Mouse (Mus musculus) intestine, postnatal 0 days (tissue): ENCODE results near the gene Qpctl. TPM values are rescaled to one million over a fixed set of nuclear protein-coding genes. Genes with fewer than 3 reads are reported as not detected.
A peak's percentile ranks its signal among the peaks of the same experiment; 100 is the strongest.

ENCODE experiments used
- ATAC-seq: fragments of 200-750 bp; cut with Nextera tagmentation; 2 replicates; pipeline ENCODE4 v1.8.0; 2017; ENCODE audit warnings: mild to moderate bottlenecking, moderate TSS enrichment, moderate library complexity
- H3K27ac ChIP-seq: fragments of 300-500 bp; sonication (generic); 2 replicates; pipeline ENCODE4 v1.5.1; 2014; ENCODE audit warnings: mild to moderate bottlenecking, low read depth, low read length, moderate library complexity
- H3K27me3 ChIP-seq: fragments of 300-500 bp; sonication (generic); replicated peaks from 2 replicates; pipeline ENCODE4 v1.6.1; 2014; ENCODE audit warnings: low read length, mixed read lengths; ENCODE audit not compliant: control insufficient read depth, insufficient read depth
- H3K36me3 ChIP-seq: fragments of 300-500 bp; sonication (generic); 2 replicates; pipeline ENCODE4 v1.6.1; 2014; ENCODE audit warnings: mild to moderate bottlenecking, moderate library complexity; ENCODE audit not compliant: control insufficient read depth, insufficient read depth
- H3K4me1 ChIP-seq: fragments of 300-500 bp; sonication (generic); replicated peaks from 2 replicates; pipeline ENCODE4 v1.6.1; 2014; ENCODE audit warnings: antibody characterized with exemption, low read length, mixed read lengths; ENCODE audit not compliant: control insufficient read depth, insufficient read depth
- H3K4me2 ChIP-seq: fragments of 300-500 bp; sonication (generic); replicated peaks from 2 replicates; pipeline ENCODE4 v1.6.1; 2014; ENCODE audit warnings: low read depth, mild to moderate bottlenecking, moderate library complexity
- H3K4me3 ChIP-seq: fragments of 300-500 bp; sonication (generic); 2 replicates; pipeline ENCODE4 v1.5.1; 2014; ENCODE audit warnings: low read depth, low read length
- H3K9ac ChIP-seq: fragments of 300-500 bp; sonication (generic); 2 replicates; pipeline ENCODE4 v1.6.1; 2014; ENCODE audit warnings: mild to moderate bottlenecking, low read depth, low read length
- H3K9me3 ChIP-seq: fragments of 300-500 bp; sonication (generic); 2 replicates; pipeline ENCODE4 v1.6.1; 2016; ENCODE audit warnings: mixed run types; ENCODE audit not compliant: control insufficient read depth
- CTCF ChIP-seq: sonication (generic); IDR thresholded peaks from 2 replicates; pipeline ENCODE4 v1.5.1; 2016; ENCODE audit warnings: low read depth, mild to moderate bottlenecking, control low read depth, antibody characterized with exemption, moderate library complexity
- WGBS: fragments of 180-500 bp; shearing (Covaris S2); extraction: QIAGEN DNeasy Blood & Tissue Kit; methylation state at CpG from one replicate; pipeline ENCODE4 v1.1.7; 2014; 5-methylcytosine and 5-hydroxymethylcytosine counted together
- polyA plus RNA-seq: library from polyadenylated mRNA; unstranded; fragments of >200 nt; fragmentation: Nextera tagmentation; extraction: Ambion mirVana; gene quantifications from 2 replicates; pipeline ENCODE4 v1.2.1, GENCODE M21; 2015

The Qpctl gene
- polyA plus RNA-seq, 1 experiment from 2014 or later: 7.3 TPM

DNA sequence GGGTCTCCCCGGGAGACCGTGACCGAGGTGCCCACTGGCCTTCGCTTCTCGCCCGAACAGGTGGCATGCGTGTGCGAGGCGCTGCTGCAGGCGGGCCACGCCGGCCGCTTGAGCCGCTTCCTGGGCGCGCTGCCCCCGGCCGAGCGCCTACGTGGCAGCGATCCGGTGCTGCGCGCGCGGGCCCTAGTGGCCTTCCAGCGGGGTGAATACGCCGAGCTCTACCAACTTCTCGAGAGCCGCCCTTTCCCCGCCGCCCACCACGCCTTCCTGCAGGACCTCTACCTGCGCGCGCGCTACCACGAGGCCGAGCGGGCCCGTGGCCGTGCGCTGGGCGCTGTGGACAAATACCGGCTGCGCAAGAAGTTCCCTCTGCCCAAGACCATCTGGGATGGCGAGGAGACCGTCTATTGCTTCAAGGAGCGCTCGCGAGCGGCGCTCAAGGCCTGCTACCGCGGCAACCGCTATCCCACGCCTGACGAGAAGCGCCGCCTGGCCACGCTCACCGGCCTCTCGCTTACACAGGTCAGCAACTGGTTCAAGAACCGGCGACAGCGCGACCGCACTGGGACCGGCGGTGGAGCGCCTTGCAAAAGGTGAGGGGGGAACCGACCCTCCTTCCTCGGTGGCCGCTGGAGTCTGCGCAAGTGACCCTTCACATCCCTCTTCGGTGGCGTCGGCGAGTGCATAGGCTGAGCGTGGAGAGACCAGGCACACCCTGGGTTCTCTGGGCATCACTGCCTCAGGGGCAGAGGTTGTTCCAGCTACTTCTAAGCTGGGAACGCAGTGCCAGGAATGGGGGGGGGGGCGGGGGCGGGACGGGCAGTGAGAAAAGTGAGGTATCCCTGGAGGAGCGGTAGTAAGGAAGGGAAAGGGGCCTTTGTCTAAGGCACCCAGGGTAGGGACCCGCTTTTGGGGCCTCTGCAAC is 54.0 kb downstream of the Qpctl start:
- ATAC-seq: peak; percentile 9; the same call in 1 of the 2 replicates
- no peaks in the 10 kb centered on the region for H3K27me3 ChIP-seq
- no peak for TF ChIP-seq CTCF
- peak overlapping the region; percentile 63 for H3K4me3 ChIP-seq
- peak overlapping the region; percentile 93 for H3K27ac ChIP-seq
- under 1% methylated on average over 83 of the region's 87 CpGs for WGBS
- peaks cover 7% of the 10 kb centered on the region; the same call in 1 of the 2 replicates for H3K36me3 ChIP-seq
- peak overlapping the region; percentile 81 for H3K9ac ChIP-seq
- H3K4me1 ChIP-seq: peaks cover 6% of the 10 kb centered on the region
- H3K9me3 ChIP-seq: no peaks in the 10 kb centered on the region
- H3K4me2 ChIP-seq: peak overlapping the region; percentile 95

- H3K36me3 ChIP-seq: peaks cover 7% of the 10 kb centered on the region; the same call in 1 of the 2 replicates
- peak within 1 kb of the TSS; percentile 95 for H3K4me2 ChIP-seq
- H3K9ac ChIP-seq: peak within 1 kb of the TSS; percentile 81
- peak within 1 kb of the TSS; percentile 93 for H3K27ac ChIP-seq
- no peaks in the 10 kb centered on the region for H3K27me3 ChIP-seq
- H3K9me3 ChIP-seq: no peaks in the 10 kb centered on the region
- H3K4me3 ChIP-seq: peak within 1 kb of the TSS; percentile 63
- WGBS: 1% methylated on average over 25 of the region's 36 CpGs
- ATAC-seq: peak; percentile 28; the same call in 1 of the 2 replicates
- no peak for TF ChIP-seq CTCF
- H3K4me1 ChIP-seq: peaks cover 6% of the 10 kb centered on the region
These were observed 54.6 kb downstream of the Qpctl start, which contains the start of gene Six5 for GRCm38 (mm10) chr7:19094471-19094825. Gene Six5, plus strand, starts transcription at chr7:19094594.

DNA sequence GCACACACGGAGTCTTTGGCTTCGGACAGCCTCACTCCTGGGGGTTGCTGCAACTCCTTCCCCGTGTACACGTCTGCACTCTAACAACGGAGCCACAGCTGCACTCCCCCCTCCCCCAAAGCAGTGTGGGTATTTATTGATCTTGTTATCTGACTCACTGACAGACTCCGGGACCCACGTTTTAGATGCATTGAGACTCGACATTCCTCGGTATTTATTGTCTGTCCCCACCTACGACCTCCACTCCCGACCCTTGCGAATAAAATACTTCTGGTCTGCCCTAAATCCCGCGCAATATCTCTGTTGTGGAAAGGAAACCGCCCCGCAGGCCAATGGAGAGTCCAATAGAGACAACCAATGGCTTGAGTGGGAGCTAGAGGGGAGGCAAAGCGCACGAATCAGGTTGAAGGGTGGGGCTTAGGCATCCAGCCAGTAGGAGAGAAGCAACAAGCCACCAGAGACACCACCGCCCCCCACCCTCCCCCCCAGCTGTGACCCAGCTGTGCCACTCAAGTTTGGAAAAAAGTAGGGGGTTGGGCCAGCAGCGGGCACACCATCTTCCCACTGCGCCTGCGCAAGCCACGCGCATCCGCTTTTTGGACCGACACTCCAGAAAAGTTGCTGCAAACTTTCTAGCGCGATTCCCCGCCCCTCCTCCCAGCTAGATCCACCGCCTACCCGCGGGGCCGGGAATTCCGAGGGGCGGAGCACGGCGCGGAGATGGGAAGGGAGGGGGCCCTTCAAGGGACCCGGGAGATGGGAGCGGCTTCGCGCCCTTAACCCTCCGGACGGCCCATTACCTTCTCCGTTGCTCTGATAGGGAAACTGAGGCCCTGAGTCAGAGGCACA is 55.3 kb downstream of the Qpctl start:
- ATAC-seq: peak; percentile 78
- H3K36me3 ChIP-seq: peaks cover 7% of the 10 kb centered on the region; the same call in 1 of the 2 replicates
- H3K4me2 ChIP-seq: peak overlapping the region; percentile 95
- no peaks in the 10 kb centered on the region for H3K27me3 ChIP-seq
- under 1% methylated on average over 45 of the region's 45 CpGs for WGBS
- peak overlapping the region; percentile 63 for H3K4me3 ChIP-seq
- peak overlapping the region; percentile 93 for H3K27ac ChIP-seq
- peaks cover 6% of the 10 kb centered on the region for H3K4me1 ChIP-seq
- TF ChIP-seq CTCF: no peak
- no peaks in the 10 kb centered on the region for H3K9me3 ChIP-seq
- H3K9ac ChIP-seq: peak overlapping the region; percentile 81

DNA sequence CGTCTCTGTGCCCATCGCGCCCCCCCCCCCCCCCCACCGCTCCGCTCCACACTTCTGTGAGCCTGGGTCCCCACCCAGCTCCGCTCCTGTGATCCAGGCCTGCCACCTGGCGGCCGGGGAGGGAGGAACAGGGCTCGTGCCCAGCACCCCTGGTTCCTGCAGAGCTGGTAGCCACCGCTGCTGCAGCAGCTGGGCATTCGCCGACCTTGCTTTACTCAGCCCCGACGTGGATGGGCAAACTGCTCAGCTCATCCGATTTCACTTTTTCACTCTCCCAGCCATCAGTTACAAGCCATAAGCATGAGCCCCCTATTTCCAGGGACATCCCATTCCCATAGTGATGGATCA is 55.9 kb downstream of the Qpctl start:
- H3K9ac ChIP-seq: no peak overlapping the region
- no peaks in the 10 kb centered on the region for H3K9me3 ChIP-seq
- no peak overlapping the region for H3K27ac ChIP-seq
- no peaks in the 10 kb centered on the region for H3K27me3 ChIP-seq
- ATAC-seq: peak; percentile 52
- WGBS: under 1% methylated on average over 13 of the region's 15 CpGs
- H3K4me1 ChIP-seq: peaks cover 6% of the 10 kb centered on the region
- peak; percentile 92 for TF ChIP-seq CTCF
- H3K36me3 ChIP-seq: peaks cover 7% of the 10 kb centered on the region; the same call in 1 of the 2 replicates
- peak overlapping the region; percentile 63 for H3K4me3 ChIP-seq
- H3K4me2 ChIP-seq: peak overlapping the region; percentile 95

GRCm38 (mm10) chr7:19092381-19093173 is 56.5 kb downstream of the Qpctl start:
- Histone ChIP-seq H3K9ac (no peak overlapping the region), H3K4me2 (peak overlapping the region; percentile 95)
- 18% methylated on average over 38 of the region's 38 CpGs for WGBS

More at GRCm38 (mm10) chr7:19092381-19093173, 56.5 kb downstream of the Qpctl start:
- H3K4me1 ChIP-seq: peaks cover 6% of the 10 kb centered on the region
- H3K27ac ChIP-seq: no peak overlapping the region; the same call in 1 of the 2 replicates
- H3K4me3 ChIP-seq: peak overlapping the region; percentile 63
- H3K27me3 ChIP-seq: no peaks in the 10 kb centered on the region
- no peak for ATAC-seq
- peaks cover 7% of the 10 kb centered on the region; the same call in 1 of the 2 replicates for H3K36me3 ChIP-seq
- H3K9me3 ChIP-seq: no peaks in the 10 kb centered on the region
- TF ChIP-seq CTCF: no peak
